Mouse (Mus musculus): ENCODE results near the gene Sympk.

- TF ChIP-seq CTCF (IDR thresholded peaks at IDR 0.05; ENCODE audit: extremely low read depth, insufficient read length, insufficient replicate concordance, low read depth, low read length) = no peak
- TF ChIP-seq POLR2A (IDR thresholded peaks at IDR 0.05; ENCODE audit: low read depth, low read length) = no peak
Observed at GRCm38 (mm10) chr7:19086760-19087159, 62.6 kb downstream of the Sympk start.
